Mouse (Mus musculus) natural killer cell, adult 2 months (primary cell): Measurements from ENCODE around the gene Ascl3.

Source experiments
- DNase-seq, 2 experiments: peaks; one replicate each; pipeline ENCODE4 v3.0.0; 2022; ENCODE audit warnings: low spot score in 2 of 2

Gene Ascl3

GRCm38 (mm10) chr7:109731626-109732025 is at the start of gene Ascl3:
TSS of gene Ascl3 (minus strand) at chr7:109731726.
- no peak for DNase-seq

GRCm38 (mm10) chr7:109781087-109781469 is 49.6 kb upstream of the Ascl3 start:
- DNase-seq, result peak; percentile 26 to 31

GRCm38 (mm10) chr7:109772251-109772650 is 40.7 kb upstream of the Ascl3 start:
- no peak for DNase-seq

- DNase-seq, result no peak
These were observed 37.3 kb upstream of the Ascl3 start for GRCm38 (mm10) chr7:109768699-109769383.

GRCm38 (mm10) chr7:109767575-109768350 is 36.2 kb upstream of the Ascl3 start:
- no peak for DNase-seq

- no peak for DNase-seq
These were observed 32.5 kb upstream of the Ascl3 start for GRCm38 (mm10) chr7:109764009-109764408.

GRCm38 (mm10) chr7:109756291-109756690 is 24.8 kb upstream of the Ascl3 start:
- DNase-seq, result no peak

DNA sequence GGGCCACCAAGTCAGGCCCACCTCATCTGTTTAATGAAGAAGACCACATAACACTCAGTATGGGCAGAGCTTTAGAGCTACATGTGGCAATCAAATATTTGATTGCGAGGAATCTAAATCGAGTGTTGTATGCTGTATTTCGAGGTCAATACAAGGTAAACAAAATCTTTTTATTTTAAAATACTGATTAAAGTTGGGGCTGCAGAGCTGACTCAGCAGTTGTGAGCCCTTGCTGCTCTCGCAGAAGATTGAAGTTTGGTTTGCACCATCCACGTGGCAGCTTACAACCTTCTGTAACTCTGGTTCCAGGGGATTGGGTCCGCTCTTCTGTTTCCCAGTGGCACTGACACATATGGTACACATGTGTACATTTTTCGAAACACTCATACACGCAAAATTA is 22.5 kb upstream of the Ascl3 start:
- no peak for DNase-seq

GRCm38 (mm10) chr7:109752008-109752925 is 20.7 kb upstream of the Ascl3 start, which contains the start of gene Tmem9b:
TSS of gene Tmem9b (minus strand) at chr7:109752875.
- DNase-seq, result peak; percentile 64

- DNase-seq, result no peak
These were observed 20.0 kb upstream of the Ascl3 start for GRCm38 (mm10) chr7:109751427-109752007.

- DNase-seq, result no peak
These were observed 16.2 kb upstream of the Ascl3 start for GRCm38 (mm10) chr7:109747747-109748146.

DNA sequence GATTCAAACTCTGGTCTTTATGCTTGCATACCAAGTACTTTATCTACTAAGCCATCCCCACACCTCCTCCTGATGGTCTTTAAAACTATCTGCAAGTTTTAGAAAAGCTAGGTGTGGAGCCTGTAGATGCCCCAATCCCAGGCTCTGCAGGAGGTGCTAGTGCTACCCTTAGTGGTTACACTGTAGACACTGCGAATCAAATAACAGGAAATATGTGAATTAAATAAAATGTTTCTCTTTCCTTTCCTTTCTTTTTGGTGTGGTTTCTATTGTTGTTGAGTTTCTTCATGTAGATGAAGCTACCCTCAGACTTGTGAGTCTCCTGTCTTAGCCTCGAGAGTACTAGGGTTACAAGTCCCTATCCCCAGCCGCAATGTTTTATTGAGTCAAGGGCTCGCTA is 10.2 kb upstream of the Ascl3 start:
- no peak for DNase-seq

DNA sequence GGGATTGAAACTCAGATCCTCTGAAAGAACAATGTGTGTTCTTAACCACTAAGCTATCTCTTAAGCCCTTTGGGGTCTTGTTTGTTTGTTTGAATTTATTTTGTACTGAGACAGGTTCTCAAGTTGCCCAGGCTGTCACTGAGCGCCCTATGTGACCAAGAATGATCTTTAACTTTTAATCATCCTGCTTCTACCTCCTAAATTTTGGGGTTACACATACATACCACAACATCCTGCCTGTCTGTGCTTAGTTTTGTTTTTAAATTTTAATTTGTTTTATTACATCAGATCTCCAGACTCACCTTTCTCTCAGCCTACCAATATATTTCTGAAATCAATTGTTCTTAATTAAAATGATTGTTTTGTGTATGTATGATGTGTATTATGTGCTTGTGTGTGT is 9.5 kb upstream of the Ascl3 start:
- no peak for DNase-seq

DNA sequence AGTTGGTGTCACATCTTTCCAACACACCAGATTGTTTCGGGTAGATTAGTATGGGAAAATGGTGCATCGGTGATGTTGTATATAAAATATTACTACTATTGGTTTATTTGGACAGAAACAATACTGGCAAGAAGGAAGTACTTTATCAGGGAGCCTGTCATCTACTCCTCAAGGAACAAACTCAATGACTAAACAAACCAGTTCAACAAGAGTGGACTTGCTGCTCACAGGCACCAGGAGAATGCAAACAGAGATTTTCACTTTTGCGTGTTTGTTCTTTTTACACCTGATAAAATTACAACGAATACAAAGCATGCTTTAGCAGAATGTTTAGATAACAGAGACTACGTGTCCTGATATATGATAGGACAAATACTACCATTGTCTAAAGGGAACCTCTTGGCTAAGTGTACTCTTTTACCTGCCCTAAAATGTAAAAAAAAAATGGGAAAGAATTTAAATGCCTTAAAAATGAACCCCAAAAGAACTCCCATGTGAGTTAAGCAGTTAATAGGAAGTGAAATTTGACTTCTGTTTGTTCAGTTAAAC is 8.4 kb upstream of the Ascl3 start:
- DNase-seq, result no peak

GRCm38 (mm10) chr7:109734806-109735205 is 3.3 kb upstream of the Ascl3 start:
- no peak for DNase-seq

DNA sequence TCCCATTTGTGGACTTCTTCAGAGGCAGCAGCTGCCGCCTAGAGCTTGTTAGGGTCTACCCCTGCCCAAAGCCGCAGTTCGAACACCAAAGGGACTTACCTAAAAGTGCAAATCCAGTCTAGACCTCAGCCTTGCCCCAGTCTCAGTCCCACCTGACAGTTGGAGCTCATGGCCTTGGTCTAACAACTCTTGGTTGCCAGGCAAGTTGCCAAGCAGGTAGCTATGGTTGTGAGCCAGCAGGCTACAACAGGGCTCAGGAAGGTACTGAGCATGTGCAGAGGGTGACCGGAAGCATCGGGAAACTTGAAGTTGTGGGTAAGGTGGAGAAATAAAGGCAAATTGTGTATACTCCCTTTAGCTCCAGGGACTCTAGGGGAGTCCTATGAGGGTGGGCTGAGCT is 7.8 kb downstream of the Ascl3 start, which contains the start of gene BC051019:
Gene BC051019 (minus strand): TSS at position 154 of the 400 bp plus-strand sequence.
- DNase-seq, result no peak

GRCm38 (mm10) chr7:109723114-109723513 is 8.4 kb downstream of the Ascl3 start:
- no peak for DNase-seq

- DNase-seq, result no peak
These were observed 8.9 kb downstream of the Ascl3 start for GRCm38 (mm10) chr7:109722618-109723017.

DNA sequence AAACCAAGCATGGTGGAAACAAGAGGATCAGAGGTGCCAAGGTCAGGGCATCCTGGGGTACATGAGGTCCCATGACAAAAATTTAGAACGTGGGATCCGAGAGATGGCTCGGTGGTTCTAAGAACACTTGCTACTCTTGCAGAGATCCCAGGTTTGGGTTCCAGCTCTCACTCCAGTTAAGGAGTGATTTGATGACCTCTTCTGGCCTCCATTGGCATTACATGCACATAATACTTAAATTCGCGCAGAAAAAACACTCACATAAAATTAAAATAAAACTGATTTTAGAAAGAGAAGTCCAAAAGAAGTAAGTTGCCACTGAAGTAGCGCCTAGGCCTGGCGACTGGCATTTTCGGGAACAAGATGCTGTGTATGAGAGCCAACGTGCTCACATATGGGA is 12.2 kb downstream of the Ascl3 start:
- DNase-seq, result no peak

DNA sequence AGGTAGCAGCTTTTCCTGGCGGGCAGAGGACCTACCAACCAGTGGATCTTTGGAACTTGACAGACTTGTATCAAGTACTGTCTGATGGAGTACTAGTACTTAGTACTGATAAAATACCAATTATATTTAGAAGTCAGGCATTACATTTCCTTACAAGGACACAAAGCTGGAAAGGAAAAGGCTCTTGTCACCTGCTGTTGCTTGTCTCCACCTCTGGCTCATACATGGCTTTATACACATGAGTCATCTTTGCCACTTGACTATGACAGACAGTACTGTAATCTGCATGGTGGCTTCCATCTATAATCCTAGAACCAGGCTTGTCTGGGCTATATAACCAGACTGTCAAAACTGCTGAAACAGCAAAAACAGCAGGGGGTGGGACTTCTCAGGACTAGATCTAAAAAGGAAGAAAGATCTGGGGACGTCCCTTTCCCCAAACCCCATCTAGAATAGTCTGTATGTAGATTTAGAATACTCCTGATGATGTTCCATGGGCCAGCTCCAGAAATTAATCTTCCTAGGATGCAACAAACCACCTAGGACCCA is 18.0 kb downstream of the Ascl3 start:
- DNase-seq, result no peak

GRCm38 (mm10) chr7:109712198-109712597 is 19.3 kb downstream of the Ascl3 start:
- DNase-seq, result no peak
